Mouse (Mus musculus) brain, embryonic 14.5 days (tissue): ENCODE results near the gene Col26a1.

Source experiments
- CTCF ChIP-seq: fragments of 200-500 bp; IDR thresholded peaks from 2 replicates; pipeline ENCODE4 v1.5.1; 2012; ENCODE audit warnings: inconsistent platforms, mild to moderate bottlenecking, moderate library complexity, borderline replicate concordance; ENCODE audit not compliant: insufficient read depth, insufficient read length; ENCODE audit errors: extremely low read depth
- POLR2A ChIP-seq: fragments of 200-500 bp; IDR thresholded peaks from 2 replicates; pipeline ENCODE4 v1.6.1; 2012; ENCODE audit warnings: mild to moderate bottlenecking, inconsistent platforms, borderline replicate concordance; ENCODE audit not compliant: poor library complexity, insufficient read depth, insufficient read length, severe bottlenecking; ENCODE audit errors: extremely low read depth

- TF ChIP-seq POLR2A (no peak), CTCF (no peak)
Observed at GRCm38 (mm10) chr5:136872417-136872816, 10.6 kb downstream of the Col26a1 start.
